Mouse (Mus musculus) lung, embryonic 14.5 days (tissue): ENCODE data around the gene Wwox. TPM values are rescaled to one million over a fixed set of nuclear protein-coding genes. Genes with fewer than 3 reads are reported as not detected.

ENCODE experiments used
- ATAC-seq: fragments of 200-750 bp; cut with Nextera tagmentation; 2 replicates; pipeline ENCODE4 v1.8.0; 2017; ENCODE audit warnings: mild to moderate bottlenecking, moderate TSS enrichment, moderate library complexity; ENCODE audit not compliant: insufficient read depth
- DNase-seq: peaks from one replicate; pipeline ENCODE4 v3.0.0-alpha.2; 2015
- H3K27ac ChIP-seq: fragments of 300-500 bp; sonication (generic); 2 replicates; pipeline ENCODE4 v1.5.1; 2014; ENCODE audit warnings: low read depth, mild to moderate bottlenecking, moderate library complexity
- H3K27me3 ChIP-seq: fragments of 300-500 bp; sonication (generic); 2 replicates; pipeline ENCODE4 v1.6.1; 2014; ENCODE audit warnings: low read length, control low read depth; ENCODE audit not compliant: insufficient read depth
- H3K36me3 ChIP-seq: fragments of 300-500 bp; sonication (generic); 2 replicates; pipeline ENCODE4 v1.6.1; 2014; ENCODE audit warnings: control low read depth; ENCODE audit not compliant: insufficient read depth
- H3K4me1 ChIP-seq: fragments of 300-500 bp; sonication (generic); 2 replicates; pipeline ENCODE4 v1.6.1; 2014; ENCODE audit warnings: antibody characterized with exemption, control low read depth; ENCODE audit not compliant: insufficient read depth
- H3K4me2 ChIP-seq: fragments of 300-500 bp; sonication (generic); 2 replicates; pipeline ENCODE4 v1.6.1; 2014; ENCODE audit warnings: mild to moderate bottlenecking
- H3K4me3 ChIP-seq: fragments of 300-500 bp; sonication (generic); 2 replicates; pipeline ENCODE4 v1.5.1; 2014; ENCODE audit warnings: low read depth, low read length
- H3K9ac ChIP-seq: fragments of 300-500 bp; sonication (generic); 2 replicates; pipeline ENCODE4 v1.6.1; 2014
- H3K9me3 ChIP-seq: fragments of 300-500 bp; sonication (generic); 2 replicates; pipeline ENCODE4 v1.6.1; 2016; ENCODE audit warnings: low read depth, low read length, control low read depth
- CTCF ChIP-seq: IDR thresholded peaks from 2 replicates; pipeline ENCODE4 v1.5.1; 2016; ENCODE audit warnings: antibody characterized with exemption, low read depth
- WGBS: fragments of 180-500 bp; shearing (Covaris S2); extraction: QIAGEN DNeasy Blood & Tissue Kit; methylation state at CpG from one replicate; pipeline ENCODE4 v1.1.7; 2014; 5-methylcytosine and 5-hydroxymethylcytosine counted together
- polyA plus RNA-seq: library from polyadenylated mRNA; unstranded; fragments of >200 nt; fragmentation: Nextera tagmentation; extraction: Ambion mirVana; gene quantifications from 2 replicates; pipeline ENCODE4 v1.2.1, GENCODE M21; 2014

Wwox gene
- polyA plus RNA-seq, 1 experiment from 2014 or later = 16.1 TPM

DNA sequence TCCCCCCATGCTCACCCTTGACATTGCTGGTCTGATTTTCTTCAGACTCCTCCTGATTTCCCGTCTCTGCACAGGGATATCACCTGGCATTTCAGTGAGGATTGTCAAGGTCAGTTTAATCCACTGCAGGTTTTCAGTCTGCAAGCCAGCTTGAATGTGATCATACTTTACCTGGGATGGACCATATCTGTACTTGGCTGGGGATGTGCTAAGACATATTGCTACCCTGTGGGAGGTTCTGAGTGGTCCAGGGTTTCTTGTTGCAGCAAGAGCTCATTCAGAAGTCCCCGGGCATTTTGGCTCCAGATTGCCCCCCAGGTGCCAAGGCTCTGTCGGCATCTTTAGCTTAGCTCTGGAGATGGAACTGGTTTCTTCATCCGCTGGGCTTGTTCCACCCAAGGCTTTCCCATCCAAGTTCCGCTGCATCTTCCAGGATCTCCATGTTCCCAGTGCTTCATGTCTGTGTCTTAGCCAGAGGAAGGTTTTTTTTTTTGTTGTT, 52.3 kb downstream of the Wwox start:
- no peak overlapping the region for H3K27ac ChIP-seq
- H3K4me1 ChIP-seq = no peaks in the 10 kb centered on the region
- H3K36me3 ChIP-seq = no peaks in the 10 kb centered on the region
- no peak for DNase-seq
- no peak overlapping the region for H3K4me3 ChIP-seq
- H3K27me3 ChIP-seq = no peaks in the 10 kb centered on the region
- no peak for TF ChIP-seq CTCF
- ATAC-seq = no peak
- WGBS = 91% methylated on average over 5 of the region's 5 CpGs
- H3K9ac ChIP-seq = no peak overlapping the region
- no peak overlapping the region for H3K4me2 ChIP-seq
- no peaks in the 10 kb centered on the region for H3K9me3 ChIP-seq

DNA sequence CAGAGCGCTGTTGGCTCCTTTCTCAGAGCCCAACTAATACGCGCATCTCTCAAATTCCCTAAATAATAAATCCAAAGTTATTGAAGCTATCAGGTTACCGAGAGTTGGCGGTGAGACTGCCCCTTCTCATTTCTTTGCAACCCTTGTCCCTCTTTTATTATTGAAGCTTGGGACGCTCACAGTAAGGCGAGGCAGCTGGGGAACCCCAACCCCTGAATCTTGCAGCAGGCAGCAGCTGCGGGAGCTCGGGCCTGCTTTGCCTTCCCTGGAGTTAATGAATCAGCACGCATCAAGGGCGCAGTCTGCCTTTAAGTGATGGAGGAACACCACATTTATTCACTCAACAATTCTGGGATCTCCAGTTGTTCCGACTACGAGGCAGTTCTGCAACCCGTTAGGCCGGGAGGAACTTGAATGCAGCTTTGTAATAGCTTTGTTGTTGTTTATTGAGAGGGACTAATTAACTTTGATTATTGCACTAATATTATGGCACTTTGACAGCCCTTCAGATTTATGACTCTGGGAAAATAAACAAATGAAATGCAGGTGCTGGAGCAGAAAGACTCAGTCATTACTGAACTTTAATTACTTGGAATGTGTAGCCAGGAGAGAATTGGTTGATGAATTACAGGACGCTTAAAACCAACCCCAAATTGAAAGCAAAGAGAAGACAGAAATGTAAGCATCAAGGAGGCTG, 60.1 kb downstream of the Wwox start:
- TF ChIP-seq CTCF = no peak
- H3K9ac ChIP-seq = no peak overlapping the region

DNA sequence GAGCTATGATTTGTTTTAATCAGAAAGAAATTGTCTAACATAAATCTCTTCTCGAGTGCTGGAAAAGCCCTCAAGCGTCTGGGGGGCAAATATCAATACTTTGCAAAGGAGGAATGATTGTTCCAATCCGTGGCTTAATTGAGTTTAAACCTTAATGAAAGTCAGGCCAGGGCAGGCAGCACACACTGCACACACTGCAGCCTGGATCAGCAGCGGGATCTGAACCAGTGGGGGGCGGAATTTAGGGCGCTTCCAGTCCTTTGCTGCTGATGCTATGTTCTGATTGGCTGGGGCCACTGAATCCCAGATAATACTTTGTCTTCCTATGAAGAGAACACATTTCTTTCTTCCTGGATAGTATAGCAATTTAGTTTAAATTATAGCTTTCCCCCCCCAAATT, 62.5 kb downstream of the Wwox start:
- ATAC-seq (no peak), DNase-seq (no peak)
- H3K36me3 ChIP-seq = no peaks in the 10 kb centered on the region
- H3K27me3 ChIP-seq = no peaks in the 10 kb centered on the region
- WGBS = 73% methylated on average over 6 of the region's 6 CpGs
- TF ChIP-seq CTCF = no peak
- no peak overlapping the region for H3K27ac ChIP-seq
- H3K4me1 ChIP-seq = peaks cover 16% of the 10 kb centered on the region
- no peak overlapping the region for H3K4me2 ChIP-seq
- no peaks in the 10 kb centered on the region for H3K9me3 ChIP-seq
- H3K4me3 ChIP-seq = no peak overlapping the region
- no peak overlapping the region for H3K9ac ChIP-seq

More for the DNA sequence above, 60.1 kb downstream of the Wwox start:
- H3K27ac ChIP-seq = no peak overlapping the region
- WGBS = 62% methylated on average over 16 of the region's 16 CpGs
- H3K27me3 ChIP-seq = no peaks in the 10 kb centered on the region
- no peak for DNase-seq
- H3K4me1 ChIP-seq = peaks cover 2% of the 10 kb centered on the region; the same call in 1 of the 2 replicates
- no peaks in the 10 kb centered on the region for H3K9me3 ChIP-seq
- H3K4me3 ChIP-seq = no peak overlapping the region
- no peaks in the 10 kb centered on the region for H3K36me3 ChIP-seq
- no peak for ATAC-seq
- H3K4me2 ChIP-seq = no peak overlapping the region

DNA sequence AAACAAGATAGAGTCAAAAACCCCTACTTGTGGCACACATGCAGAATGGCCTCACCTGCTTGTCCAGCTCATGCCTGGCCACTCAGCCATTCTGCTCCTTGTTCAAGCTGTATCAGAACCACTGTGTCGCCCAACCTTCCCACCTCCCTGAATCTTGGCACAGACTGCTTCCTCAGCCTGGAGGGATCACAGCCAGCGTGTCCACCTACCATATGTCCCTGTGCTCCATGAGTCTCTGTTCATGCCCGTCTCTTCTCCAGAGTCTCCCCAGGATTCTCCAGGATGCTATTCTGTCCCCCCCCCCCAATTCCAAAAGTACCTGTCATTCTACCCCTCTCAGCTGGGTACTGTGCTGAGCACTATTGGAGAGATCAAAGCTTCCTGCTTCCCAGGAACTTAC, 63.7 kb downstream of the Wwox start:
- 80% methylated on average over 3 of the region's 3 CpGs for WGBS
- Histone ChIP-seq H3K4me3 (no peak overlapping the region), H3K4me2 (no peak overlapping the region), H3K27me3 (no peaks in the 10 kb centered on the region), H3K9me3 (no peaks in the 10 kb centered on the region), H3K4me1 (peaks cover 16% of the 10 kb centered on the region), H3K27ac (no peak overlapping the region), H3K9ac (no peak overlapping the region), H3K36me3 (no peaks in the 10 kb centered on the region)
- ATAC-seq = no peak
- no peak for TF ChIP-seq CTCF
- no peak for DNase-seq

DNA sequence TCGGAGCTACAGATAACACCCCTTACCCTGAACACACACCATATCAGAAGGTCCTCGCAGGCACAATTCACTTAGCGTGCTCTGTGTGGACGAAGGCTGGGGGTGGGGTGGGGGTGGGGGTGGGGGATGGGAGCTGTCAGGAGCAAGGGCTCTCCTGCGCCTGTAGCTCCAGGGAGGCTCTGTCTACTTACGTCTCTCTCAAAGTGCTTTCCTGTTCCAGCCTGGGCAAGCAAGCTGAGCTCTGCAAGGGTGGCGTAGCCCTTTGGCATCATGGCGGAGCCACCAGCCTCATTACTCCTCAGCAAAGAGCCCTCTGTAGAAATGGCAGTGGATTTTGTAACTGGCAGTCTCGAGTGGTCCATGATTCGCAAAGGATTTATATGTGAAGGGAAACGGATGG, 65.4 kb downstream of the Wwox start:
- no peak overlapping the region for H3K27ac ChIP-seq
- TF ChIP-seq CTCF = no peak
- no peak for DNase-seq
- no peaks in the 10 kb centered on the region for H3K27me3 ChIP-seq
- no peak overlapping the region for H3K4me3 ChIP-seq
- no peaks in the 10 kb centered on the region for H3K9me3 ChIP-seq
- H3K9ac ChIP-seq = no peak overlapping the region
- peaks cover 16% of the 10 kb centered on the region for H3K4me1 ChIP-seq
- 29% methylated on average over 11 of the region's 11 CpGs for WGBS
- no peaks in the 10 kb centered on the region for H3K36me3 ChIP-seq
- peak; percentile 19 for ATAC-seq
- H3K4me2 ChIP-seq = no peak overlapping the region; the same call in 1 of the 2 replicates

DNA sequence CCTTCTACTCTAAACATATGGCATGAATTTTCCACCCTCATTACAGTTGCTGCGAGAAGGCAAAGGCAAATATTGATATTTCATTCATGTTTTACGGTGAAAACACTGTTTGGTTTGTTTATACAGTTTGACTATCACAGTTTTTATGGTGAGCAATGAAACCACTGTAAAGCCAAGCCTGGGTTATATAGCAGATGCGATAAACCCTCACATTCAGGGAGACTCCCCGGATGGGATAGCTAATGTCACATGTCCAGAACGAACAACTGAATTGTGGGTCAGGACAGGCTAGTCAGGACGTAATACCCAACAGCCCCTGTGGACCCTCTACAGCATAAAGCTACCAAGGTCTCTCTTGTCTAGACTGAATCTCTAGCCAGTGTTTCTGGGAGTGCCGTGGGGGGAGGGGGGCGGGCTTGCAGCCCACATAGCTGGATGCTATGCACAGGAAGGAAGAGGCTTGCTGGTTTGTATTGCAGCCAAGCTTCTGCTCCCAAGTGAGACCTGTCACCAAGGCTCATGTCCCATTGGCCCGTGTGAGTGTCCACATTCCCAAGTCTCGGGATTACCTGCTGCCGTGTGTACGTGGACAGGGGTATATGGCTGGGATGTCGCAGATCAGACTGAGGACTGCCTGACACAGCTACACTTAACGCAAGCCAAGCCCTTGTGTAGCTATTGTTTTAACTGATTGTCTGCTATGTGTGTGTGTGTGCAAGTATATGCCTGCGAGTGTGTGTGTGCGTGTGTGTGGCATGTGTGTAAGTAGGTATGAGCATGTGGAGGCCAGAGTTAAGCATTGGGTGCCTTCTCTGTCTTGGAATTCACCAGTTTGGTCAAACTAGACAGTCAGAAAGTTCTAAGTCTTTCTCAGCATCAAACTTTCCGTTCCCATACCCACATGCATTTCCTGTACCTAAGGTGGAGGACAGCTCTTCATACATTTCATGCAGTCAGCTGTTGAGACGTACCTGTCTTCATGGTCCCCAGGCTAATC, 66.2 kb downstream of the Wwox start:
- no peak for TF ChIP-seq CTCF
- peak; percentile 62 for ATAC-seq
- Histone ChIP-seq H3K27me3 (no peaks in the 10 kb centered on the region), H3K9me3 (no peaks in the 10 kb centered on the region), H3K4me2 (no peak overlapping the region), H3K27ac (no peak overlapping the region), H3K9ac (no peak overlapping the region), H3K4me1 (peaks cover 16% of the 10 kb centered on the region), H3K36me3 (no peaks in the 10 kb centered on the region), H3K4me3 (no peak overlapping the region)
- 63% methylated on average over 18 of the region's 18 CpGs for WGBS
- DNase-seq = peak; percentile 65

DNA sequence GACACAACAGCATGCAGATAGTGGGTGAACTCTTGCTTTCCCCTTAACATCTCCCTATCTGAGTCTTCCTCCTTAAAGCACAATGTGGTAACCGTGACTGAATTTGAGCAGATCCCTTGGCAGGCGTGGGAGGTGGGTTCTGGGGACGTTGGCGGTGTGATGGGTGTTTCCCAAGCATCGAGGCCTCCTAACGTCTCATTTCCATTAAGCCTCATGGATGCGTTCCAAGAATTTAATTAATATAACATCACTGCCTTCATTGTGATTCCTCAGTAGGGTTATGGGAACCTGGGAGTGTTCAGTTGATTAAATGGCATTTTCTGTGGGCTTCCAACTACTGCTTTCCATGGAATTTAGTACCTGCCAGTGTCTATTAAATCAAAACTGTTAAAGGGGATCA, 67.9 kb downstream of the Wwox start:
- H3K27ac ChIP-seq = no peak overlapping the region
- no peak for DNase-seq

More for the DNA sequence above, 67.9 kb downstream of the Wwox start:
- no peak overlapping the region for H3K4me3 ChIP-seq
- WGBS = 68% methylated on average over 7 of the region's 7 CpGs
- H3K9ac ChIP-seq = no peak overlapping the region
- H3K4me1 ChIP-seq = peaks cover 16% of the 10 kb centered on the region
- no peak for ATAC-seq
- H3K9me3 ChIP-seq = no peaks in the 10 kb centered on the region
- TF ChIP-seq CTCF = no peak
- H3K4me2 ChIP-seq = no peak overlapping the region
- H3K27me3 ChIP-seq = no peaks in the 10 kb centered on the region
- H3K36me3 ChIP-seq = no peaks in the 10 kb centered on the region
